Mouse (Mus musculus): Measurements from ENCODE around the gene Ly6g6c.

Gene Ly6g6c

DNA sequence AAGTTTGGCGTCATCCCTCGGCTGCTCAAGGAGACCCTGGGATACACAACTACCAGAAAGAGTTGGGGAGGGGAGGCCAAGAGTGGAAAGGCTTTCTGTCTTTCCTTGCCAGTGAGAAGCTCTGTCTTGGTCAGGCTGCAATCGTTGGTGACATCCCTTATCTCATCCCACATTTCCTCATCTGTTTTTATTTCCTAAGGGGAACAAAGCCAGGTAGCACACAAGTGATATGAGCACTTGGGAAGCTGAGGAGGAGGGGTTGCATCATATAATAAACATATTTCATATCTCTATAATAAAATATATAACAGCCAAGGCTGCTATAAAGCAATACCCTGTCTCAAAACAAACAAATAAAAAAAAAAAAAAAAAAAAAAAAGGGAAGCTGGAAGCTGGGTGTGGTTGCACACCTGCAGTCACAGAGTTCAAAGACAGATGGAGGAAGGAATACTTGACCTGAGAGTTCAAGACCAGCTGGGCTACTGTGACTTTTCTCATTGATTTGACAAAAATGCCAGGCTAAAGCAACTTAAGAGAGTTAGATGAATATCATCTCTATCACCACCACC, 18.8 kb downstream of the Ly6g6c start:
- no peak for DNase-seq (ENCODE audit: low spot score in 2 of 2)

DNA sequence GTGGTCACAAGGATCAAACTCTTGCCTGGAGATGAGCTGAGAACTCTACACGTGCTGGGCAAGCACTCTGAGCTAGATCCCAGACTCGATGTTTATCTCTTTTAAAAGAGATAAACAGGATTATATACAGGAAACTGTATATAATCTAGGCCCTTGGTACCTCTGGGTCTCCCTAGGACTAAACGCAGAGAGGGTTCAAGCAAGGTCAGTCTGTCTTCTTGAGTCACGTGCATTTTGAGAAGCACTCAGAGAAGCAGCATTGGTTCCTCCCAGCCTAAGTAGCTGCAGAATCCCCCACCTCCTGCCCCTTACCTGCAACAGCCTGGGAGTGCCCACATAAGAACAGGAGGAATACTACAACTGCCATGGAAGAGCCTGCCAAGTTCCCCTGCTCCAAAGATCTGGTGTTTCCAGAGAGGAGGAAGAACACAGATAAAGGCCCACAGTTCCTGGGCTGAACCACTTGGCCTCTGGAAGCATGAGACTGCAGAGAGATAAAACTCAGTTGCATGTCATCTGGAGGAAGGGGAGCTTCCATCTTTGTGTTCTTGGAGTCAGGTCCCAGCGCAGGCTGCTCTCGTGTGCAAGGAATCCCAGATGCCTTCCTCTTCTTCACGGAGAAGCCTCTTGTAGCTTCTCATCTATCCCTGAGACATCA, 20.1 kb downstream of the Ly6g6c start, which contains the start of gene Ly6g6f:
TSS of gene Ly6g6f (minus strand) at position 403 of the 658 bp plus-strand sequence.
- no peak for DNase-seq (ENCODE audit: low spot score in 2 of 2)

- no peak for DNase-seq (ENCODE audit: low spot score in 2 of 2)
Observed at GRCm38 (mm10) chr17:35088151-35088550, 23.0 kb downstream of the Ly6g6c start.

DNA sequence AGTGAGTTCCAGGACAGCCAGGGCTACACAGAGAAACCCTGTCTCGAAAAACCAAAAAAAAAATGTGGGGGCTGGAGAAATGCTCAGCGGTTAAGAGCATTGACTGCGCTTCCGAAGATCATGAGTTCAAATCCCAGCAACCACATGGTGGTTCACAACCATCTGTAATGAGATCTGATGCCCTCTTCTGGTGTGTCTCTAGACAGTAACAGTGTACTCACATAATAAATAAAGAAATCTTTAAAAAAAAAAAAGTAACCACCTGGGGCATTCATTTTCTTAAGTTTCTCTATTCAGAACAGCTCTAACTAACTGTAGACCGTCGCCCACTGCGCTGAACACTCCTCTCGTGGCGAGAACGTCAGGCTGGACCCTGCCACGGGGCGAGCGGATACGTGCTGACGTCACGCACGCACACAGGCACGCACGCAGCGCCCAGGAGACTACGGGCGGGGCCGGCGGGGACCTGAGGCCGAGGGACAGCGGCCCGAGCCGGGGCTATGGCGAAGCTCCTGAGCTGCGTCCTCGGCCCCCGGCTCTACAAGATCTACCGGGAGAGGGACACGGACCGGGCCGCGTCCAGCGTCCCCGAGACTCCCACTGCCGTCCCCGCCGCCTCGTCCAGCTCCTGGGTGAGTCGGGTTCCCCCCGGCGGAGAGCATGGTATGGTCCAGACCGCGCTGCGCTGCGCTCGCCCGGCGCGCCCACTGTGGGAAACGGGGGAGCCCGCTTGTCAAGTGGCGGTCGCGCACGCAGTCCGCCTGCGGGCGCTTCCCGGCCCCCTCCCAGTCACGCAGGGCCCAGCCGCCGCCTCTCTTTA, 23.8 kb downstream of the Ly6g6c start, which contains the start of gene Abhd16a:
TSS of gene Abhd16a (plus strand) at position 439 of the 820 bp plus-strand sequence.
- DNase-seq (ENCODE audit: low spot score in 2 of 2) = peak; percentile 88 to 93

DNA sequence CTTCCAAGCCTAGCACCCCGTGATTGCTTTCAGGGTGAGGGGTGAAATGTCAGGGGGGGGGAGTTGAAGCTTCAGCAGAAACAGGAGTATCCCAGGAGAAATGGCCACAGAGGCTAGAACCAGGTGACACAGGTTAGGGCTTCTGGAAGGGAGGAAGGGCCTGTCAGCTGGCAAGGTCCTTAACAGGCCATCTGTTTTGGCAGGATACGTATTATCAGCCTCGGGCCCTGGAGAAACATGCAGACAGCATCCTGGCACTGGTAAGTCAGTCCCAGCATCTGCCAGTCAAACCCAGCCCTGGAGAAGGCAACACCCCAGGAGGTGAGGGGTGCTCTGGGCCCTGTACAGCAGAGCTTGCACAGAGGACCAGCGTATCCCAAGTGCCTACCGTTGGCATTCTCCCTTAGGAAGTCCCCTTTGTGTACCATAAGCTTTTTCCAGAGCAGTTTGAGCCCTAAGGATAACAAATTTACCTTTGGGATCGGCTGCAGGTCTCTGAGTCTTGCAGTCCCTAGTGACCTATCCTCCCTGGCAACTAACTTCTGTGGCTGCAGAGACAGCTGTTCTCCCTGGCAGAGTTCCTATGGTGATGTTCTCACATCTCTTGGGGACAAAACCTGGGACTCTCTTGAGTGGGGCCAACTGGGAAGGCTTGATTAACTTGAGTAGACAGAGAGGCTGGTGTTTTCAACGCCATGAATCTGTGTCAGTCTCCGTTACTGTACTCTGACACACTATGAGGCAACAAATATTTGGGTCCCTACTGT, 25.2 kb downstream of the Ly6g6c start:
- no peak for DNase-seq (ENCODE audit: low spot score in 2 of 2)

- no peak for DNase-seq (ENCODE audit: low spot score in 2 of 2)
Observed at GRCm38 (mm10) chr17:35092403-35093198, 27.4 kb downstream of the Ly6g6c start.

DNA sequence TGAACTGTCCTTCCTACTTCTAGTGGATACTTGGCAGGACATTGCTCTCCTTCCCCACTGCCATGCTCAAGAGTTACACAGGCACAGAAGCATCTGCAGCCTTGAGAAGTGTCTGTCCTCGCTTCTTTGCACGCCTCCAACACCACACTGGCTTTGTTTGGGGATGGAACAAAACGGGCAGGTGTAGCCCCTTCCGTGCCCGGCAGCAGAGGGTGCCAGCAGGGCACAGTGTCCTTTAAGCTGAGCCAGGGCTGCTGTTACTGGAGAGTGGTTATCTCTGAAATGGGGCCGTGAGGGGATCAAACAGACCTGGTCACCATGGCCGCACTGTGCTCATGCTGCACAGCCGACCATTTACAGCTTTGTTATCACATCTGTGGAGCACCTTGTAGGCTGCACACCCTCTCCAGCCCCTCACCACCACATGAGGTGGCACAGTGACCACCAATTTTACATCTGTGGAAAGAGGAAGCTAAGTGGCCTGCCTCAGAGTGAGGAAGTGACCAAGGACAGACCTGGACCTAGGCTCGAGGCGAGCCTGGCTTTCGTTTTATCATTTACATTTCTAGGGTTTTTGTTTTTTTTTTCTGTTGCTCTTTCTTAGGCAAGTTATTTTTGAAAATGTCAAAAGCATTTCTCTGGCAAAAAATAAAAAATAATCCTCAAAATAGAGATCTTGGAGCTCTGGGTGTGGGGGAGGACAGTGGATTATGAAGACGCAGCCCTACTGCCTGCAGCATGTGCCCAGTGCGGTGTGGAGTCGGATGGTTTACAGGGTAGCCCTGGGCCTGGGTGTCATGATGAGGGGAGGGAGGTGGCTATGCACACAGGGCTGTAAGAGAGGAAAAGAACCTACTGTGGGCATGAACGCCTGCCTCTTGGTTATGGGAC, 29.5 kb downstream of the Ly6g6c start:
- DNase-seq (ENCODE audit: low spot score in 2 of 2) = no peak

DNA sequence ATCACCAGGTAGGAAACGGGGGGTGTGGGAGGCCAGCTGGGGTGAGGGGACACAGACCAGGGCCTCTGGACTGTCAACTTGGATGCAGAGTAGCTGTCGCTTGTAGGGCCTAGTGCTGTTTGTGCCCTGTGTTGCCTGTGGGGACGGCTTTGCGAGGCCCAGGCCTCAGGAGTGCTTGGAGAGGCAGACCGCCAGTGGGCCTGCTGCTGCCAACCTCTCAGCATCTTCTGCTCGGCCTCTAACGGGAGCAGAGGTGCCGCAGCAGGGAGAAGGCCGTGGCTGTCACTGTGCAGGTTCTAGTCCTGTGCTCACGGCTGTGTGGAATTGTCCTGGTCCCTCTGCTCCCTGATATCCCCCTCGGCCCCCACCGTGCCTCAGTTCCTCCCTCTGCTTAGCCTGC, 31.4 kb downstream of the Ly6g6c start:
- DNase-seq (ENCODE audit: low spot score in 2 of 2) = no peak

GRCm38 (mm10) chr17:35097164-35097655, 32.0 kb downstream of the Ly6g6c start:
- DNase-seq (ENCODE audit: low spot score in 2 of 2) = no peak

DNA sequence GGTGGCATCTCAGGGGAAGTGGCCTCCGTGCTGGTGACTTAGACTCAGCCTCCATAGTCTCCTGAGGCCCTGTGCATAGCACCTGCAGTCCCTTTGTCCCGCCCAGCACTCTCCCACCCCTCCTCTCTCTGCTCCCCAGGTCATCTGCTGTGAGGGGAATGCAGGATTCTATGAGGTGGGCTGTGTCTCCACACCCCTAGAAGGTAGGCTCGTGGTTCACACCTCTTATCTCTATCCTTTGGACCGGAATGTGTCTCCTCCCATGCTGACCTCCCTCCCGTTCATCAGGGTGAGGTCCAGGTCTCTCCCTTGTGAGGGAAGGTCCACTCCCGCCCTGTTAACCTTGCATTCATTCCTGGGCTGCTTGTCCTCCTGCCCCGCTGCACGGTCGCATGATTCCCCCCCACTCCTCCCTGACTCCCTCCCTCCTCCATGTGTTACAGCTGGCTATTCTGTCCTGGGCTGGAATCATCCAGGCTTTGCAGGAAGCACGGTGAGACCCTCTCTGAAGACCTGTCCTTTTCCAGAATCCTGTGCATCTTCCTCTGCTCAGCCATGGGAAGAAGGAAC, 35.1 kb downstream of the Ly6g6c start:
- DNase-seq (ENCODE audit: low spot score in 2 of 2) = no peak

- DNase-seq (ENCODE audit: low spot score in 2 of 2) = no peak
Observed at GRCm38 (mm10) chr17:35101161-35101560, 36.0 kb downstream of the Ly6g6c start.

GRCm38 (mm10) chr17:35102299-35102698, 37.1 kb downstream of the Ly6g6c start:
- DNase-seq (ENCODE audit: low spot score in 2 of 2) = no peak

DNA sequence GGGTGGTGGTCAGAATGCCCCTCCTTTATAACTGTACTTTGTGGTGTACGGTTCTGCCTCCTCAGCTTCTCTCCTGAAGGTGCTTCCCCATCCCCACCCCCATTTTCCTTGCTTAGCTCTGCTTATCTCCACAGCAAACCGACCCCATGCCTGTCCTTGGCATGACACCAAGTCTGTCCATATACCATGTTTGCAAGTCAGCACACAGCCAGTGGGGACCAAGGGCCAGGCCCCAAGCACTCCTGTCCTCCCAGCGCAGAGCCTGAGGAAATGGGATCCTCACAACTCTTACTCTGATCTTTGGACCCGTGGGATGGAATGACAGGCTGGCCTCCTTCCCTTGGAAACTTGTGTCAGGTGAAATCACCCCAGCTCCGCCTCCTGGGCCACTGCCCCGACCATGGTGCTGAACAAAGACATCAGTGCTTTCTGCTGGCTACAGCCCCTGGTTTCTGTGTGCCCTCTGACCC, 38.1 kb downstream of the Ly6g6c start:
- DNase-seq (ENCODE audit: low spot score in 2 of 2) = no peak

DNA sequence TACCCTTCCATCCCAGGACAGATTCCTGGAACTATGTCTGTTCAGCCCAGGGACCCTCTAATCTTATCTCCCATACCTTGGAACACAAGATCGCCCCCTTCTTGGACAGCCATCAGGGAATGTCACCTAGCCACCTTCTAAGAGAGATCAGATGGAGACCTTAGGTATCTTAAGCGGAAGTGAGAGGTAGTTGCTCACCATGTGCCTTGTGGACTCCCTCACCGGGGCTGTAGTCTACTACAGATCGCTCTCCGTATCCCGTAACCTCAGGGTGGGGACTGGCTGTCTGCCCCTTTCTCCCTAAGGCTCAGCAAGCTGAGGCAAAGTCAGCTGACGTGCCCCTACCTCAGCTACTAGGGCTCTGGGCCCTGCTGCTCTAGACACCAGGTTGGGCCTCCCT, 38.9 kb downstream of the Ly6g6c start:
- no peak for DNase-seq (ENCODE audit: low spot score in 2 of 2)

DNA sequence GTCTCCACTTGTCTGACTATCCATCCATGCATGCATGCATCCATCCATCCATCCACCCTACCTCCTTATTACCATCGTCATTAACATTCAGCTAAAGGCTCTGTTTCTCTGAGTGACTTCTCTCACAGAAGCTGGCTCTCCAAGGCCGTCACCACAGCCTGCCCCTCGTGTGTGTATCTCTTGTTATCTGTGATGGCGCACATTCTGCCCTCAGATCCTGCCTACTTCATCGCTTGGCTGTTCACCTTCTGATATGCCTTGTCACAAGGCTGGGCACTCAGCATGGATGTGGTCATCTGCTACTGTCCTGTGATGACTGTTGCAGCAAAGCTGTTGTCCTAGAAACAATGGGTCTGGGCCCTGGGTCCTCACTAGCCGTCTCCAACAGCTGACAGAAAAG, 39.6 kb downstream of the Ly6g6c start:
- DNase-seq (ENCODE audit: low spot score in 2 of 2) = no peak

- DNase-seq (ENCODE audit: low spot score in 2 of 2) = no peak
Observed at GRCm38 (mm10) chr17:35105740-35106389, 40.7 kb downstream of the Ly6g6c start.

DNA sequence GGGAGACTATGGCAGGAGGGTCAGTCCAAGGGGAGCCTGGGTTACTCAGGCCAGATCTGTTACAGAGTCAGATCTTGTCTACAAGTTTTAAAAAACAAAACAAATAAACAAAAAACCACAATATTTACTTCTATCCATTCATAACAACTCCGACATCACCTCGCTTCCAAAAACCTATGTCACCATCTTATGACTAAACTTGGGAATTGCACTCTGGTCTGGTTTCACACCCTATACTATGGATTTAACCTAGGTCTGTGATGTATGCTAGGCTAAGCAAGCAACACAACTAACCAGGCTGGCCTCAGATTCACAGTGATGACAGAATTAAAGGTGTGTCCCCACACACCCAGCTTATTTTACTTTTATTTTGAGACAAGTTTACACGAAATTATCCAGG, 41.3 kb downstream of the Ly6g6c start:
- DNase-seq (ENCODE audit: low spot score in 2 of 2) = no peak

DNA sequence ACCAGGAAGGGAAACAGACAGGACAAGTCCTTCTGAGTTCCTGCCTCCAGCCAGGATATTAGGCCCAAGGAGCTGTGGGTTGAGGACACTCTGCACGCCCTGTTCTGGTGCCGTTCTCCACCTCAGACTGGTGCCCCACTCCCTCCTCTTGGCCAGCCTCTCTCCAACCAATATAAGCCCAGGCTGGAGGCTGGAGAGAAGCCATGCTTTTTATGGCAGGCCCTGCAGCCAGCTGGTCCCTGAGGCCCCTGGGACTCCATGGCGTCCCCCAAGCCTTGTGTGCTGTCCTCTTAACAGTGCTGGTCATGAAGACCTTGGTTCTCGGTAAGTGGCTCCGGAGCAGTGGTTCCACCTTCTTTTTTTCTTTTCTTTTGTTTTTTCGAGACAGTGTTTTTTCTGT, 42.9 kb downstream of the Ly6g6c start, which contains the start of gene Ly6g5c:
TSS of gene Ly6g5c (plus strand) at position 183 of the 400 bp plus-strand sequence.
- no peak for DNase-seq (ENCODE audit: low spot score in 2 of 2)

DNA sequence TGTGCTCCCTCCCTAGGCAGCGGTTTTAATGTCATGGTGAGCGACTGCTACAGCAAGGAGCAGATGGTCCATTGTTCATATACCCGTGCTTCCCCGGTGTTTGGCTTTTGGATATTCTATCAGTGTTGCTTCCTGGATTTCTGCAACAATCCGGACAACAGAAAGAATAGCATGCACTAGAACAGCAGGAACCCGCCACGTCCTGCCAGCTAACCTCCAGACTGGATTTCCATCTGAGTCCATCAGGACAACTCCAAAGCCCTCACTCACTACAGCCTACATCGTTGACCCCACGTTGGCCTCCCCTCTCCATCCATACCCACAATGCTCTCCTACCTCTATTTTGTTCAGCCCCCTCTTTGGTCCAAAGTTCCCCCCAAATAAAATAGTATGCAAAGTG, 46.6 kb downstream of the Ly6g6c start:
- DNase-seq (ENCODE audit: low spot score in 2 of 2) = no peak

All from frontal cortex, postnatal 14 days (tissue).